Mouse (Mus musculus) midbrain, embryonic 11.5 days (tissue): ENCODE results near the gene Lrrc20. TPM values are rescaled to one million over a fixed set of nuclear protein-coding genes. Genes with fewer than 3 reads are reported as not detected.

Experiments
- ATAC-seq: fragments of 200-750 bp; cut with Nextera tagmentation; 2 replicates; pipeline ENCODE4 v1.8.0; 2017; ENCODE audit warnings: moderate TSS enrichment, moderate library complexity; ENCODE audit not compliant: low FRiP score
- DNase-seq: peaks from one replicate; pipeline ENCODE4 v3.0.0; 2015; ENCODE audit warnings: low spot score; ENCODE audit errors: missing footprints
- H3K27ac ChIP-seq: fragments of 300-500 bp; sonication (generic); 2 replicates; pipeline ENCODE4 v1.5.1; 2014; ENCODE audit warnings: low read depth, low read length
- H3K27me3 ChIP-seq: fragments of 300-500 bp; sonication (generic); 2 replicates; pipeline ENCODE4 v1.6.1; 2014; ENCODE audit warnings: mild to moderate bottlenecking, low read length, moderate library complexity, mixed read lengths; ENCODE audit not compliant: control insufficient read depth, insufficient read depth
- H3K36me3 ChIP-seq: fragments of 300-500 bp; sonication (generic); 2 replicates; pipeline ENCODE4 v1.6.1; 2014; ENCODE audit warnings: mild to moderate bottlenecking, low read length, moderate library complexity, mixed read lengths; ENCODE audit not compliant: control insufficient read depth, insufficient read depth
- H3K4me1 ChIP-seq: fragments of 300-500 bp; sonication (generic); 2 replicates; pipeline ENCODE4 v1.6.1; 2014; ENCODE audit warnings: low read length; ENCODE audit not compliant: control insufficient read depth, insufficient read depth
- H3K4me2 ChIP-seq: fragments of 300-500 bp; sonication (generic); 2 replicates; pipeline ENCODE4 v1.6.1; 2014; ENCODE audit warnings: mild to moderate bottlenecking, moderate library complexity
- H3K4me3 ChIP-seq: fragments of 300-500 bp; sonication (generic); 2 replicates; pipeline ENCODE4 v1.5.1; 2014; ENCODE audit warnings: low read depth, low read length
- H3K9ac ChIP-seq: fragments of 300-500 bp; sonication (generic); 2 replicates; pipeline ENCODE4 v1.6.1; 2014; ENCODE audit warnings: low read length
- H3K9me3 ChIP-seq: fragments of 300-500 bp; sonication (generic); 2 replicates; pipeline ENCODE4 v1.6.1; 2016; ENCODE audit warnings: low read length; ENCODE audit not compliant: control insufficient read depth
- whole genome bisulfite sequencing: fragments of 180-500 bp; shearing (Covaris S2); extraction: QIAGEN DNeasy Blood & Tissue Kit; methylation state at CpG from one replicate; pipeline ENCODE4 v1.1.7; 2014; 5-methylcytosine and 5-hydroxymethylcytosine counted together
- polyA plus RNA-seq: library from polyadenylated mRNA; unstranded; fragments of >200 nt; fragmentation: Nextera tagmentation; extraction: Ambion mirVana; gene quantifications from 2 replicates; pipeline ENCODE4 v1.2.1, GENCODE M21; 2014

Gene Lrrc20
- 9.8 and 11.3 TPM in 2 replicates for polyA plus RNA-seq

DNA sequence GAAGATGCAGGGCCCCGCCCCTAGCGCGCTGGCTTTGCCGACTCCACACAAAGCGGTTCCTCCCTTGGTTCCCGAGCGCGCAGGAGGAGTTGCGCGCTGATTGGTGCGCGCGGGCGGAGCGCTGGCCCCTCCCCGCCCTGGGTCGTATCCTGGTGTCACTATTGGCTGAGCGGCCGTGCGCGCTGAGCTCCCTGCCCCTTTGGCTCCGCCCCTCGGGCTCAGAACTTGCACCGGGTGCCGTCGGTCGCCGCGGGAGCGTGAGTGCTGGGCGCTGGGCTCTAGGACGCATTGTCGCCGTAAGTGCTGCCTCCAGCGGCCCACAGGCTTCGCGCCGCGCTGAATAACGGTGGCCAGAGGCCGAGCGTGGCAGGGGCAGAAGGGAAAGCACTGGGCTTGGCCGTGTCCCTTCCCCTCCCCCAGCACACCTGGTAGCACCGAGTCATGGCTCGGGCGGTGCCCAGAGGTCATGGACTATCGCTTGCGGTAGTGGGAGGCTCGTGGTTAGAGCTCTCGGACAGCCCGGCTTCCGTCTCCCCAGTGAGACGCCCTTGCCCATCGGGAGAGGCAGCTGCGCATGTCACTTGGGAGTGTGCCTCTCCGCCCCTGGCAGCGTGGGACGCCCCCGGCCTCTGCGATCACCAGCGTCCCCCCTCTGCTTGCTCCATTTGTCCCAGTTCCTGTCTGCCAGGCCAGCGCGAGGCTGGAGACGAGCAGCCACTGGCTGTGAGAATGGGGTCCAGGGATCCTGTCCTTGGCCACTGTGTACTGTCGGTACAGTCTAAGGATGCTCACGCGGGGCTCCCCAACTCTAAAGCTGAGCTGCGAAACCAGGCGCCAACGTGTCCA, at the start of gene Lrrc20:
Gene Lrrc20 (plus strand): TSS at position 208 of the 846 bp plus-strand sequence.
- ATAC-seq (peak; percentile 99), DNase-seq (peak; percentile 99)
- Histone ChIP-seq H3K4me3 (peak within 1 kb of the TSS; percentile 51), H3K4me1 (0 out of 2 replicates have a peak, but pooled peaks cover 3% of the 10 kb centered on the region), H3K9ac (peak within 1 kb of the TSS; percentile 69), H3K27me3 (no peaks in the 10 kb centered on the region), H3K9me3 (no peaks in the 10 kb centered on the region), H3K4me2 (peak within 1 kb of the TSS; percentile 91), H3K27ac (0 out of 2 replicates have a peak within 1 kb of the TSS, but pooled peaks have one; percentile 22), H3K36me3 (no peaks in the 10 kb centered on the region)
- WGBS = under 1% methylated on average over 69 of the region's 70 CpGs

DNA sequence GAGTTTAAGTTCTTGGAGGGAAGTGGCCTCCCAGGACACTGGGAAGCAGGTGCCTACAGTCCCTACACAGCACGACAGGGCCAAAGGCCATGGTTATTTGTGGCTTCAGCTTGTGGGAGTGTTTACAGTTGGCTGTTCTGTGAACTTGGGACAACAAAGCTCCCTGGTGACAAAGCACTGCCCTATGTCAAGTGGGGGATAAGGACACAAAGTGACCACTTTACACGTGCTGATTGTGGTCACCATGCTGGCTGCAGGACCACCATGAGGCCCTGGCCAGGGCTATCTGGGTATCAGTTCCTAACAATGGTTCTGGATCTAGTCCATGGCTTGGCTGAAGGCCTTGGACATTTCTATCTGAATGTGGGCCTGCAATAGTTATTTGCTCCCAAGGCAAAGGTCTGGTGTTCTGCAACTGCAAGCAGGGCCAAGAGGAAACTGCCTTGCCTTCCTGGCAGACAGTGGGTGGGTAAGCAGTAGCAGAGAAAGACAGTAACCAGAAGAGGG, 49.3 kb upstream of the Lrrc20 start:
- Histone ChIP-seq H3K27ac (no peak overlapping the region), H3K9me3 (no peaks in the 10 kb centered on the region), H3K4me3 (no peak overlapping the region), H3K4me2 (no peak overlapping the region), H3K9ac (no peak overlapping the region), H3K27me3 (no peaks in the 10 kb centered on the region), H3K36me3 (peaks cover 8% of the 10 kb centered on the region; the same call in 1 of the 2 replicates), H3K4me1 (peaks cover 5% of the 10 kb centered on the region; the same call in 1 of the 2 replicates)
- WGBS = 52% methylated on average over 2 of the region's 2 CpGs
- ATAC-seq = no peak
- DNase-seq = peak; percentile 68

DNA sequence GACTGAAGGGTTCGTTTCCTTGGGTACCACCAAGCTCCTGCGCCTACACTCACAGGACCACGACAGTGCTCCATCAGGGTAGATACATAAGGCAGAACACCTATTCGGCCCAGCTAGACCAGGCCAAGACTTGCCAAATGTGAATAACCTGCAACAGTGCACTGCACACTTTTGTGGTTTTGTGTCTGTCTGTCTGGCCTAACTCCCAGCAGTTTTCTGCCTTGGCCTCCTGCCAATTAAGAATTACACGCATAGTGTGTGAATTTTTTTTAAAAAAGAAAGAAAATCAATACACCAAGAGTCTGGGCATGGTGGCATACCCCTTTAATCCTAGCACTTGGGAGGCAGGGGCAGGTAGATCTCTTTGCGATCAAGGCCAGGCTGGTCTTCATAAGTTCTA, 47.6 kb upstream of the Lrrc20 start:
- Histone ChIP-seq H3K4me2 (no peak overlapping the region), H3K27ac (no peak overlapping the region), H3K27me3 (no peaks in the 10 kb centered on the region), H3K4me3 (no peak overlapping the region), H3K4me1 (peaks cover 5% of the 10 kb centered on the region; the same call in 1 of the 2 replicates), H3K36me3 (peaks cover 13% of the 10 kb centered on the region; the same call in 1 of the 2 replicates), H3K9ac (no peak overlapping the region), H3K9me3 (no peaks in the 10 kb centered on the region)
- ATAC-seq = no peak
- no peak for DNase-seq
- WGBS = 95% methylated on average over 6 of the region's 6 CpGs

DNA sequence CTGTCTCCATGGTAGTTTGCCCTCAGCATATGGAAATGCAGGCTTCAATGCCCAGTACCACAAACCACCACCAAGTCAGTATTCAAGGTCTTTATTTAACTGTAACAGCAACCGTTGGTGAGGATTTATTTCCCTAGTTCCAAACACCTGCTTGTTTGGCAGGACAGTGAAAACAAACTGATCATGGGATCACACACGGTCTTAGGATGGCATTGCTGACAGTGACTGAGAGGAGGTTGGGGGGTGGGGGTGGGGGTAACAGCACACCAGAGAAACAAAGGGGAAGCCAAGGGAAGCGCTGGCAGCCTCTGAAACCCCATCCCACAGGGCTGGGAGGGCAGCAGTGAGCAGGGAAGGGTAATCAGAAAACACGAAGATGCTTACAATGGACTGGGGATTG, 47.2 kb upstream of the Lrrc20 start:
- Histone ChIP-seq H3K36me3 (peaks cover 17% of the 10 kb centered on the region; the same call in 1 of the 2 replicates), H3K27ac (no peak overlapping the region)
- ATAC-seq = no peak

DNA sequence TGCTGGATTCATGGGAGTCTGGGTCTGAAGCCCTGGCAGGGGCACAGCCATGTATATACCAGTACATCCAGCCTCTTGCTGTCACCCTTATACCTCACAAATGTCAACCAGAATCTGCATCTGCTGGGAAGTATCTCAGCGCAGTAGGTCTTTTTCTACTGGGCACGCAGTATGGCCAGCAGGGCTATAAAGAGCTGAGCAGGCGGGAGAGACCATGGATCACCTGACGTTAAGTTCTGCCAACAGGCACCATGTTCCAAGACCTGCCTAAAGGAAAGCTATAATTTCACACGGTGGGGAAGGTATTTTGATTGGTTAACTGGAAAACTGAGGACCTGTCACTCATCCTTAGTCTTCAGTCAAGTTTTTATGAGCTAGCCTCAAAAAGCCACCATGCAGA, 46.6 kb upstream of the Lrrc20 start:
- Histone ChIP-seq H3K27me3 (no peaks in the 10 kb centered on the region), H3K9ac (no peak overlapping the region), H3K4me3 (no peak overlapping the region), H3K4me1 (peaks cover 5% of the 10 kb centered on the region; the same call in 1 of the 2 replicates), H3K4me2 (no peak overlapping the region), H3K36me3 (peaks cover 22% of the 10 kb centered on the region; the same call in 1 of the 2 replicates), H3K9me3 (no peaks in the 10 kb centered on the region), H3K27ac (no peak overlapping the region)
- 92% methylated on average over 5 of the region's 5 CpGs for WGBS
- ATAC-seq (no peak), DNase-seq (no peak)

More for the DNA sequence above, 47.2 kb upstream of the Lrrc20 start:
- Histone ChIP-seq H3K4me1 (peaks cover 5% of the 10 kb centered on the region; the same call in 1 of the 2 replicates), H3K9me3 (no peaks in the 10 kb centered on the region), H3K4me3 (no peak overlapping the region), H3K4me2 (no peak overlapping the region), H3K9ac (no peak overlapping the region), H3K27me3 (no peaks in the 10 kb centered on the region)
- DNase-seq = no peak
- WGBS = 73% methylated on average over 4 of the region's 4 CpGs

DNA sequence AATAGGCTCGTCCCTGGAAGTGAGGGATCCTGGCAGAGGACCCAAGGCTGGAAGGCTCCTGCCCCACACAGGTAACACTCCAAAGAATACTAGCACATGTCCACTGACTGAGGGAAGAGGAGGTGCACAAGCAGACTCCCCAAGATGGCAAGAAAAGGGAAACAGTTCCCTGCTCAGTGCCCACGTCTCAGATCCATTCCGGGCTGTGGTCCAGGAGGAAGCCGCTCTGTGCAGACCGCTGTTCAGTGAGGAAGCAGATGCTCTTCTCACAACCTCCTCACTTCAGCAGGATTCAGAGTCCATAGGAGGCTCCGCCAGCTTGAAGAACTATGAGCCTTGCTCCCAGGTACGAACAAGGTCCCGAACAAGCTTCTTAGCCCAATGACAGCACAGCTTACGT, 44.2 kb upstream of the Lrrc20 start:
- H3K27ac ChIP-seq = no peak overlapping the region
- no peak for ATAC-seq
- no peak for DNase-seq
- H3K4me2 ChIP-seq = no peak overlapping the region
- no peaks in the 10 kb centered on the region for H3K9me3 ChIP-seq
- H3K4me1 ChIP-seq = no peaks in the 10 kb centered on the region
- no peak overlapping the region for H3K9ac ChIP-seq
- peaks cover 27% of the 10 kb centered on the region for H3K36me3 ChIP-seq
- no peaks in the 10 kb centered on the region for H3K27me3 ChIP-seq
- H3K4me3 ChIP-seq = no peak overlapping the region
- WGBS = 96% methylated on average over 9 of the region's 9 CpGs

DNA sequence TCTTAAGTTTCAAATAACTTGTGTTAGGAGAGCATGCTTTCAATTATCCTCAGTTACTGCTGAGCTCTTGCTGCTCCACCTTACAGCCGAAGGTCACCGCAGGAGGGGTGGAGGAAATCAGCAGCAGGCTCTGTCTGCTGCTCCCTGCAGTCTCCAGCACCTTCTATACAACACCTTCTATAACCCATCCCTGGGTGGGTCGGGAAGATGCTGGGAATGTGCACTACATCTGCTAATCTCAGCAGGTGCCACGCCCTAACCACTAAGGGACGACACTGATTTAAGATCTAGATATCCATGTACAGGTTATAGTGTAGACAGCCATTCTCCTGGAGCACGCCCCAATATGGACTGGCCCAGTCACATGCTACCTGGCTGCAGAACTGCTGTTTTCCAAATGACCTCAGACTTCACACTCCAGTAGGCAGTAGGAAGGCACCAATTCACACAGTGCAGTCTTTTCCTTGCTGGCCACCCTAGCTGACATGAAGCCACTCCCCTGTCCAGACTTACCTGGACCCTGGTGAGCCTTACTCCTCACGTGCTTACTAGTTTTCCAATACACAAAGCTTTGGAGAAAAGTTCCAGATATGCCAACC, 35.3 kb upstream of the Lrrc20 start:
- no peak overlapping the region for H3K4me2 ChIP-seq
- no peak overlapping the region for H3K9ac ChIP-seq
- no peak overlapping the region for H3K4me3 ChIP-seq
- H3K27me3 ChIP-seq = no peaks in the 10 kb centered on the region
- H3K36me3 ChIP-seq = no peaks in the 10 kb centered on the region
- no peak overlapping the region for H3K27ac ChIP-seq
- 85% methylated on average over 7 of the region's 7 CpGs for WGBS
- no peak for DNase-seq
- H3K4me1 ChIP-seq = peaks cover 5% of the 10 kb centered on the region
- ATAC-seq = no peak
- H3K9me3 ChIP-seq = no peaks in the 10 kb centered on the region

DNA sequence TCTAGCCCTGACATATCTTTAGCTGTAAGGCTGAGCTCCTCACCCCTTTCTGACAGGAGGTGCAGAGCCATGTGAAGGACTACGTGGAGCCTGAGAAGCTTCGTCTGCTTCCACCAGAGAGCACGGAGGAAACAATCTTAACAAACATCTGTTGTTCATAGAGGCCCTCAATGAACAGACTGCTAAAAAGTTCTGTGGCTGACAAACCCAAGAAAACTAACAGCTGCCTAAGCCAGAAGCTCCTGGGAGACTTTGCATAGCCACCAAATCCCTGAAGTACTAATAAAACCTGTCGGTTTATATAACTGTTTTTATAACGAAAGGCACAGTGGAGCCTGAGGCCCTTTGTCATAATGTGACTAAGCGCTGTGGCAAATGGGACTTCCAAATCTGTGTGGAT, 32.1 kb upstream of the Lrrc20 start:
- H3K27ac ChIP-seq = no peak overlapping the region
- H3K36me3 ChIP-seq = peaks cover 2% of the 10 kb centered on the region; the same call in 1 of the 2 replicates
- H3K4me2 ChIP-seq = no peak overlapping the region
- no peaks in the 10 kb centered on the region for H3K27me3 ChIP-seq
- no peaks in the 10 kb centered on the region for H3K9me3 ChIP-seq
- no peak overlapping the region for H3K4me3 ChIP-seq
- peaks cover 15% of the 10 kb centered on the region for H3K4me1 ChIP-seq
- 82% methylated on average over 6 of the region's 6 CpGs for WGBS
- no peak for DNase-seq
- no peak for ATAC-seq
- no peak overlapping the region for H3K9ac ChIP-seq

DNA sequence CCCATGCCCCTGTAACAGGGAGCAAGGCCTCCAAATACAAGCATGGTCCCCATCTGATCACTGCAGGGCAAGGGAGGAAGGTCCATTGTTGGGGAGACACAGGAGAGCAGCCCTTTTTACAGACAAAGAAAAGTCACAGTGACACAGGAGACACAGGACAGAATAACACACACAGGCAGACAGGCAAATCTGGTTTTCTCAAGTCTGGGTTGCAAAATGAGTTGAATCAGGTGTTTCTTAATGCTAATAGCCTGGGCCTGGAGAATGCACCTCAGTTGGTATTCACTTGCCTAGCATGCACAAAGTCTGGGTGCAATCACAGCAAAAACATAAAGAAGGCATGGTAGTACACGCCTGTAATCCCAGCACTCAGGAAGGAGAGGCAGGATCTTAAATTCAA, 31.7 kb upstream of the Lrrc20 start:
- Histone ChIP-seq H3K4me2 (no peak overlapping the region), H3K27me3 (no peaks in the 10 kb centered on the region), H3K36me3 (peaks cover 2% of the 10 kb centered on the region; the same call in 1 of the 2 replicates), H3K9me3 (no peaks in the 10 kb centered on the region), H3K9ac (no peak overlapping the region), H3K4me3 (no peak overlapping the region), H3K27ac (no peak overlapping the region), H3K4me1 (peaks cover 15% of the 10 kb centered on the region)
- no peak for ATAC-seq
- DNase-seq = no peak
- WGBS = 81% methylated on average over 1 of the region's 1 CpGs
